Mouse (Mus musculus): Measurements from ENCODE around the gene Klhl33. TPM values are rescaled to one million over a fixed set of nuclear protein-coding genes. Genes with fewer than 3 reads are reported as not detected.
"Not testable (repeated sequence)": the region's sequence is repeated elsewhere in the genome, so short reads cannot be mapped to it uniquely, and the experiment has no call there.

Gene Klhl33
- total RNA-seq (2021): 100 to 1,000 TPM in 1 of 2 experiments, 10 to 100 TPM in 1; 50.4 to 106 TPM
- long read RNA-seq, experiment 1, full-length matches to known transcripts: 38 of 53 reads
- long read RNA-seq, experiment 1, partial matches to known transcripts: 5 of 53 reads
- long read RNA-seq, experiment 1, other reads (novel, unspliced or antisense): 10 of 53 reads
- long read RNA-seq, experiment 2, full-length matches to known transcripts: 50 of 77 reads
- long read RNA-seq, experiment 2, partial matches to known transcripts: 4 of 77 reads
- long read RNA-seq, experiment 2, other reads (novel, unspliced or antisense): 23 of 77 reads

GRCm38 (mm10) chr14:50897374-50897765, at the start of gene Klhl33:
Gene Klhl33, minus strand, starts transcription at chr14:50897507.
- peak; percentile 24 for DNase-seq

DNA sequence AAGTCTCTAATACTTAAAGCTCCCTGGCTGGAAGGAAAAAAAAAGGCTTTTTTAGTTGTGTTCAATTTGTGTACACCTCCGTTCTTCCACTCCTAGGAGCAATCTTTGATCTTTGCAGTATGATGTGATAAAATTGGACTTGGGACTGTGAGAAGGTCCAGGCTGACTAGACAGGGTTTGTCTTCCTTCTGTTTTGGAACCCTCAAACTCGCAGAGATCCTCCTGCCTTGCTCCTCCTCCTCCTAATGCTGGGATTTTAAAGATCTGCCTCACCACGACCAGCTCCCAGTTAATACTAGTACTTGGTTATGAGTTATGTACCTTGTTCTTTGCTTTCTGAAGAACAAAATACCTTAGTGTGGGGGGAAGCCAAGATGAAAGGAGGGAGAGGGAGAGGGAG, 48.2 kb upstream of the Klhl33 start:
- DNase-seq: not testable (repeated sequence)

- not testable (repeated sequence) for DNase-seq
Observed at GRCm38 (mm10) chr14:50945081-50945480, 47.8 kb upstream of the Klhl33 start.

DNA sequence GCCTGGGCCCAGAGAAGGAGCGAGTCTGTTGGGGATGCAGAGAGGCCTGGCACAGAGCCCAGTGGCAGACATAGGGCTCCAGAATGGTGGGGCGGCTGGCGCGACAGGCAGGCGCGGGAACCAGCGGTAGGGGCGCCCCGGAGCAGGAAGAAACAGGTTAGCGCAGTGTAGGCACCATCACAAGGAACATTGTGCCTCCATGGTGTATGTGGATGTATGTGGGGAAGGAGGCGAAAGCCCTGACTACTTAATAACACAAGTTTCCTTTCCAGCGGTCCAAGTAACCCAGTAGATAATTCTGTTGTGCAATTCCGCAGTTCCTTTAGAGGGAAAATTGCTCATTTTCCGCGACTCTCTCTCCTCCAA, 47.3 kb upstream of the Klhl33 start:
- not testable (repeated sequence) for DNase-seq

GRCm38 (mm10) chr14:50943932-50944667, 46.8 kb upstream of the Klhl33 start, which contains the start of gene Gm49342:
Gene Gm49342, plus strand, starts transcription at chr14:50944517.
- peak; percentile 91 for DNase-seq

DNA sequence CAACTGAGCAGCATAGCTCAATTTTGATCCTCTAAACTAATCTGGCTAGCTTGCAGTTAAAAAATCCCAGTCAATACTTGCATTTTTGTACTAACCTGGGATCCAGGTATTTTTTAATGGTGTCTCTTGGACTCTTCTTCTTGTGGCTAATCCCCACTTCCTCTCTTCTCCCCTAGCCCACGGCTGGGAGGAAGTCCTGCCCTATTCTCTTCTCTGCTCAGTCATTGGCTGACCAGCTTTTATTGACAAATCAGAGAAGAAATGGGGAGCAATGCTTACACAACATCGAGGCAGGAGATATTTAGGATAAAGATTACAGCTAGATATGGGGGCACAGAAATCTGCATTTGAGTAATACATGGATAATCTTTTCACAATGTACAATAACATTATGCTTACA, 41.6 kb upstream of the Klhl33 start:
- DNase-seq: no peak

DNA sequence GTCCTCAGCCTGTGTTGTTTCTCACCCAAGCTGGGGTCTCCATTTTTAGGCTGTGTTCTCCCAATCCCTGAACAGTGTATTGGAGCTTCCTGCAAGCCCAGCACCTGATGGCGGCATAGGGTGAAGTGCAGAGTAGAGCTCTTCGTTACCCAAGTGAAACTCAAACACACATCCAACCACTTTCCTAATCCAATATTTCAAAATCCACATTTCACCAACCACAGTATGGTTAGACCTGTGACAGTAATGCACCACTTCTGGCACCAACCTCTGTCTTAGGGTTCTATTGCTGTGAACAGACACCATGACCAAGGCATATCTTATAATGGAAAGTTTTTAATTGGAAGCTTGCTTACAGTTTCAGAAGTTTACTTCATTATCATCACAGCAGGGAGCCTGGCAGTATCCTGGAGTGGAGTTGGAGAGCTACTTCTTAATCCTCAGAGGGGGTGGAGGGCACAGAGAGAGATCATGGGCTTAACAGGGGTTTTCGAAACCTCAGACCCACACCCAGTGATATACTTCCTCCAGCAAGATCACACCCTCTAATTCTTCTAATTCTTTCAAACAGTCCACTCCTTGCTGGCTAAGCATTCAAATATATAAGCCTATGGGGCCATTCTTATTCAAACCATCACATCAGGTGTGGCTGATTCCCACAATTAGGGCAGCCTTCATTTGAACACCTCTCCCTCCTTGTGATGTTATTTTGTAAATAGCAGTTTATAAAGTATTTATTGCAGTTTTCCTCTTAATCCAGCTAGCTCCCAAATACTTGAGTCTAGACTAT, 41.0 kb upstream of the Klhl33 start:
- DNase-seq: no peak

- DNase-seq: no peak
Observed at GRCm38 (mm10) chr14:50936649-50937048, 39.3 kb upstream of the Klhl33 start.

DNA sequence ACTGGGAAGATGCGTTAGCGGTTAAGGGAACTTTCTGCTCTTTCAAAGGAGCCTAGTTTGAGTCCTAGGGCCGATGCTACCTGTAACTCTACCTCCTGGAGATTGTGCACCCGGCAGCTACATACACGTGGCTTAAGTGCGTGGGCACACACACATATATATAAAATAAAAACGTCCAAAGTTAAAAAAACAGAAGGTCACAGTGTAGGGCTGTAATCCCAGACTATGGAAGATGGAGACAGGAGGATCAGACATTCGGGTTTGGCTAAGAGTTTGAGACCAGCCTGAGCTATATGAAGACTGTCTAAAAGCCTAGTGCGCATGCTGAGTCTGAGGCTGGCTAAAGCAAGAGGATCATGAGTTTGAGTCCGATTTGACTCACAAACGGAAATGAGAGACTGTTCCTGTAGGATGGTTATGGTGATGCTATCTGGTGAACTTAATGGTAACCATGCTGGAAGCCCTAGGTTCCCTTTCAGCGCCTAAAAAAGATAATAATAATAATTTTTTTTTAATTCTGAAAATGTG, 34.2 kb upstream of the Klhl33 start:
- DNase-seq: no peak

DNA sequence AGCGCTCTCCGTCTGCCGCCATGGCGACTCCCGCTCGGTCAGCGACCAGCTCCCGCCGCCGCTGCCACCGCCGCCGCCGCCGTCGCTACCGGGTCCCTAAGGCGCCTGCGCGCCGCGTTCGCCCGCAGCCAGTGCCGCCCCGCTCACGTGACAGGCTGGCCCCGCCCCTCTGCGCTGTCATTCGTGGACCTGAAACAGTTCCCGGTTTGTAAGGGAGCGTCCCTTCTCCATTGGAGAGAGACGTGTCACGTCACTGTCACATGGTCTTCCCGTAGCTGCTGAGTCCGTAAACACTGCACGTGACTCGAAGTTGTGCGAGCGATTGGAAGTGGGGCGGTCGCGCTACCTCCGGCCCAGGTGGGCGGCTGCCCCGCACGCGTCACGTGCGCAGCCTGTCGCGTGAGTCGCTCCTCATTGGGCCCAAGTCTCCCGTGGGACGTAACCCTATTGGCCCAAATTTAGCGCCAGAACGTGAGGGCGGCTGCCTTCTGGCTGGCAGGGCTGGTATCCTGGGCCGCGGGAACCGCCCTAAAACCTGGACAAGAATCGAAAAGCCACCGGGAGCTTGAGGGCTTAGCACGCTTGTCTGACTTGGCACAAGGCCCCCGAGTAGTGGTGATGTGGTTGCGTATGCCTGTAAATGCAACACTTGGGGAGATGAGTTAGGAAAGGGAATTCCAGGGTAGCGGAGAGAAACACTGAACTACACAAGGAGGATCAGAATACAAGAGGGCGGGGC, 33.6 kb upstream of the Klhl33 start, which contains the start of the genes Pip4p1 and Pnp:
Gene Pip4p1, minus strand, starts transcription at position 103 of the 739 bp plus-strand sequence.
Gene Pnp, plus strand, starts transcription at position 329 of the 739 bp plus-strand sequence.
- DNase-seq: peak; percentile 99

DNA sequence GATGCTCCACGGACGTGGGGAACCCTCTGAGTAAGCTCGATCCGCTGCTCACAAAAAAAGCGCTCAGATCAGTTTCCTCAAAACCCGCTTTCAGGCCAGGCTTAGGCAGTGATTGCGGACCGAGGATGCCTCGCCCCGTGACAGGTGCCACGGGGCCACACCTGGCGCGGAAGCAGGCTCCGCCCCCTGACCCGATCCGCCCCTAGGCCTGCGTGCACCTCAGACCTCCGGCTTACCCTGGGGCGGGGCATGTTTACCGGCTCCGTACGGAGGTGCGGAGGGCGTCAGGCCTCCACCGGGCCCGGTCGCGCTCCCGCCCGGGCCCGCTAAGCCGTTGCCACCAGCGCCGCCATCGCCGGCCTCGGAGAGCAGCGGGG, 33.1 kb upstream of the Klhl33 start:
- peak; percentile 55 for DNase-seq

DNA sequence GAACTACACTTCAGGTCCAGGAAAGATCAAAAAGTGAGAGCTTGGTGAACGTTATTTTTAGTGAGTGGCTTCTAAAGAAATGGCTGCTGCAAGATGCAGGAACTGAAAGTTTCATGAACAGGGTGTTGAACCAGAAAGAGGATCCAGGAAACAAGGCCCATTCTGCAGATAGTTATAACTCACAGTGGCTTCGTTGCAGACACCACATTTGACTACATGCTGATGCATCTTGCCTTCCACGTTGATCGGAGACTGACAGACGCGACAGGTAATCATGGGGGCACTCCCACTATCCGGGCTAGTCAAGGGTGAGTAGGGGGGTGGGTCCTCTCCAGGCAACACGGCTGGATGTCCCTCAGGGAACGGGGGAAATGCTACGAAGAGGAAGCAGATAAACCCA, 32.6 kb upstream of the Klhl33 start:
- DNase-seq: no peak

- no peak for DNase-seq
Observed at GRCm38 (mm10) chr14:50927366-50927765, 30.1 kb upstream of the Klhl33 start.

DNA sequence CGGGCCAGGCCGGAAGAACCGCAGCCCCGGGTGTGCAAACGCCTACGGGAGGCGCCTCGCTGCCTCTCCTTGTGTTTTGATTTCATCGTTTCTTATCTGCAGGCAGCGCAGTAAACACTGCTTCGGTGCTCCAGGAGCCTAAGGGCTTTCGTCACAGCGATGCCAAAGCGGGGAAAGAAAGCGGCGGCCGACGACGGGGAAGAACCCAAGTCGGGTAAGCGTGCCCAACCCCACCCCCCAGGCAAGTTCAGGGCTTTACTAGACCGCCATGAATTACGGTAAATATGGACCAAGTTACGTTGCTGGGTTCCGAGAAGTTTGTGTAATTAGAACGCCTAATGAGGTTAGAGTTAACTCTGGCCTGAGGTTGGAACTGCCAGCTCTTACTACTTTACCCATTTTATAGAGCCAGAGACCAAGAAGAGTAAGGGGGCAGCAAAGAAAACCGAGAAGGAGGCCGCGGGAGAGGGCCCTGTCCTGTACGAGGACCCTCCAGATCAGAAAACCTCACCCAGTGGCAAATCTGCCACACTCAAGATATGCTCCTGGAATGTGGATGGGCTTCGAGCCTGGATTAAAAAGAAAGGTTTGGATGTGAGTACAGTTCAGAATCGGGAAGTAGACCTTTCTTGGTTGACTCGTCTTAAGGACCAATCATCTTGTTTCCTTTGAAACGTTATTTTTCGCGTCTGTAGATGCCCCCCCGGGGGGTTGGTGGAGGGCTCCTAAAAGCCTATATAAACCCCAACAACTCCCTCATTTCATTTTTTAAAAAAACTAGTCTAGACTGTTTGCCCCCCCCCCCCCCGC, 28.0 kb upstream of the Klhl33 start:
- DNase-seq: no peak

DNA sequence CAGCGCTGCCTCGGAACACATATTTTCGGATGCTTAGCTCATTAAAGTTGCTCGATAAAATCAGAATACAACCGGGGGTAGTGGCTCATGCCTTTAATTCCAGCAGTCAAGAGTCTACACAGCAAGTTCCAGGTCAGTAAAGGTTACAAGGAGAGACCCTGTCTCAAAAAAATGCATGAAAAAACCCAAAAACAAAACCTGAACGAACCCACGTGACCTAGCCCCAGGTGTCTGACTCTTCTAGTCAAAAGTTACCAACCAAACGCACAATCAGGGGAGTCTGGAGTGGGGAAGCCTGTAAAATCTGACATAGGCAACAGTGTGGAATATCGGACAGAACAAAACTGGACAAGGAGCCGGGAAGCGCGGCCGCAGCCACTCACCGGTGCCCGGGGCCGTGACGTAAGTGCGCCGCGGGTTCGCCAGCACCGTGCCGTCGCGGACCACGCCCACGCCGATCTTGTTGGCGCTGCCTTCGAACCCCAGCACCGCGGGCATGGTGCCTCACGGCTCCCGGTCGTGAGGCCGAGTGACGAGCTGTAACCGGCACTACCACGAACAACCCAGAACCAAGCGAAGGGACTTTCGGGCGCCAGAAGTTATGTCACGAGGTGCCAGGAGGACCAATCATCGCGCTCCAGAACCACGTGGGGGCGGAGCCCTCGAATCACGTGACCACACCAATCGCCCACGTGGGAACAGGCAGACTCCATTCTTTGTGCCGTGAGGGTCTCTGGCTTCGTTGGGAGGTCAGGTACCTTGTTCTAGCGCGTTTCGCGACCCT, 27.2 kb upstream of the Klhl33 start, which contains the start of the genes Osgep and Apex1:
Gene Osgep, minus strand, starts transcription at position 613 of the 784 bp plus-strand sequence.
Gene Apex1, plus strand, starts transcription at position 688 of the 784 bp plus-strand sequence.
- DNase-seq: peak; percentile 94

- DNase-seq: not testable (repeated sequence)
Observed at GRCm38 (mm10) chr14:50923437-50923836, 26.1 kb upstream of the Klhl33 start.

DNA sequence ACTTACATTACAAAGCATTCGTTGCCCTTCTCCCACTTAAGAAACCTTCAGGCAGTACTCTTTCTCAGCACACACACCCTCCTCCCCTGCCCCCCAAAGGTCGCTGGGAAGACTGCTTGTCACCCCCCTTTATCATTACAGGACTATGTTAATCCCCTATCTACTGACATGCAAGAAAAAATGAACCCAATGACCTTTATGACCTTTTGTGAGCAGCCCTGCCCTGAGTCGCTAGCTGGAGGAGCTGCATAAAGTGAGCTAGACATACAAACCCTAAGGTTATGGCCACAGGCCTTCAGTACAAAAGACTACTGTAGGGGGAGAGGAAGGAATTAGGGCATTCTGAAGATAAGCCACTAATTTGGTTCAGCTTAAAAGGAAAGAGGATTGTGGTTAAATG, 14.0 kb upstream of the Klhl33 start:
- no peak for DNase-seq

GRCm38 (mm10) chr14:50908126-50908525, 10.8 kb upstream of the Klhl33 start:
- no peak for DNase-seq

DNA sequence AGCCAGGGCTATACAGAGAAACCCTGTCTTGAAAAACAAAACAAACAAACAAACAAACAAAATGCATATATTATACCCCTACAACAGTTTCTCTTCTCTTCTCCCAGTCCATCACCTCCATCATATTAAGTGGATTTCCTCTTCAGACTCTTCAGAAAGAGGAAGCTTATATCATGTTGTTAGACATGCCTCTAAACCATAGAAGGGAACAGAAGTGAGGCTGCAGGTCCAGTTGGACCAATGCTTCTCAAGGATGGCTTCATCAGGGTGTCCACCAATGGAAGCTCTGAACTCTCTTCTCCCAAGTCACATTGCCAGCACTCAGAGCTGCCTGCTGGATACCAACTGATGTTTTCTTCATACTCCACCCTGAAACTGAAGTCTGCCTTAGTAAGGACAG, 8.0 kb upstream of the Klhl33 start:
- DNase-seq: not testable (repeated sequence)

DNA sequence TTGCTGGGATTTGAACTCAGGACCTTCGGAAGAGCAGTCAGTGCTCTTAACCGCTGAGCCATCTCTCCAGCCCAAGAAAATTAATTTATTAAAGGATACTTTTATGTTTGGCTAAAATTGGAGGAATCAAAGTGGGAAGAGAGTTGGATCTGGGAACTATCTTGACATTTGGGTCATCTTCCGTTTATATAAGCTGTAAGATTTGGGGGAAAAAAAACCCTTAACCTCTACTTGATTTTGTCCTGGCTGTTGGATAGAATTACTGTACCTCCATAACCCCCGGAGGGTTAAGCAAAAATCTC, 7.5 kb upstream of the Klhl33 start:
- DNase-seq: no peak

All from gastrocnemius, postnatal 10 days (tissue).